Mouse (Mus musculus) cerebellum, adult 2 months (tissue): ENCODE data around the gene Ptch2. TPM values are rescaled to one million over a fixed set of nuclear protein-coding genes. Genes with fewer than 3 reads are reported as not detected.

Experiments used
- DNase-seq, 2 experiments: peaks; one replicate each; pipeline ENCODE4 v3.0.0; 2021
- H3K27ac ChIP-seq: fragments of 200-500 bp; 2 replicates; pipeline ENCODE4 v1.5.1; 2012; ENCODE audit warnings: low read length, control low read depth, inconsistent platforms; ENCODE audit not compliant: insufficient read depth
- H3K27me3 ChIP-seq: fragments of 200-500 bp; 2 replicates; pipeline ENCODE4 v1.6.1; 2012; ENCODE audit warnings: inconsistent platforms, mild to moderate bottlenecking, low read length, moderate library complexity; ENCODE audit not compliant: control insufficient read depth, insufficient read depth
- H3K4me1 ChIP-seq: fragments of 200-500 bp; 2 replicates; pipeline ENCODE4 v1.6.1; 2011; ENCODE audit warnings: low read length; ENCODE audit not compliant: control insufficient read depth, insufficient read depth
- H3K4me3 ChIP-seq: fragments of 200-500 bp; replicated peaks from 2 replicates; pipeline ENCODE3; 2011; ENCODE audit warnings: mild to moderate bottlenecking, low read depth, low read length, control low read depth; ENCODE audit not compliant: insufficient read depth
- CTCF ChIP-seq: fragments of 200-500 bp; IDR thresholded peaks from 2 replicates; pipeline ENCODE4 v1.5.1; 2011; ENCODE audit warnings: low read depth, mild to moderate bottlenecking, control low read depth, low read length, moderate library complexity, borderline replicate concordance; ENCODE audit not compliant: insufficient read depth
- POLR2A ChIP-seq: fragments of 200-500 bp; IDR thresholded peaks from 2 replicates; pipeline ENCODE4 v1.6.1; 2011; ENCODE audit warnings: low read length, control low read depth, borderline replicate concordance; ENCODE audit not compliant: insufficient read depth
- WGBS: fragments of 180-500 bp; shearing (Covaris S2); methylation state at CpG from one replicate; pipeline ENCODE4 v1.1.7; 2018; 5-methylcytosine and 5-hydroxymethylcytosine counted together
- polyA plus RNA-seq: library from polyadenylated mRNA; depleted of rRNA; stranded (reverse); fragments of >200 nt; gene quantifications from 2 replicates; pipeline ENCODE4 v1.2.3, GENCODE M21; 2012

The Ptch2 gene
- polyA plus RNA-seq, 1 experiment, result 3.6 TPM

DNA sequence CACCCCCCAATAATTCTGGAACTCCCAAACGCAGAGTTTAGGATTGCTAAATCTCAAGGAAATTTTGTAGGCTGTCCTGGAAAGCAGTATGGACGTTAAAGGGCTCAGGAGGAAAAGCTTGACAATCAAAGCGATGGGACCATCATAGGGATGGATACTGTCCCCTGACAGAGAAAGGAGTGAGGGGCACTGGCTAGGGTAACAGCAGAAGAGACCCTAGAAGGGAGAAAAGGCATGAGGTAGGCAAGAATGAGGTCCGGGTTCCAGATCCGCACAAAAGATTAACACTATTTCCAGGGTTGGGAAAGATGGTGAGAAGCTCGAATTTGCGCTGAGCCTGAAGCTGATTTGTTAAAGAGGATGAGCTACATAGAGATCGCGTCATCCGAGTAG, 24.2 kb downstream of the Ptch2 start:
- Histone ChIP-seq H3K27me3 (no peaks in the 10 kb centered on the region), H3K27ac (peak overlapping the region; percentile 73), H3K4me1 (no peaks in the 10 kb centered on the region; the same call in 1 of the 2 replicates), H3K4me3 (peak overlapping the region; percentile 74)
- no peak for TF ChIP-seq CTCF
- no peak for TF ChIP-seq POLR2A
- DNase-seq, result no peak
- WGBS, result 5% methylated on average over 10 of the region's 10 CpGs

DNA sequence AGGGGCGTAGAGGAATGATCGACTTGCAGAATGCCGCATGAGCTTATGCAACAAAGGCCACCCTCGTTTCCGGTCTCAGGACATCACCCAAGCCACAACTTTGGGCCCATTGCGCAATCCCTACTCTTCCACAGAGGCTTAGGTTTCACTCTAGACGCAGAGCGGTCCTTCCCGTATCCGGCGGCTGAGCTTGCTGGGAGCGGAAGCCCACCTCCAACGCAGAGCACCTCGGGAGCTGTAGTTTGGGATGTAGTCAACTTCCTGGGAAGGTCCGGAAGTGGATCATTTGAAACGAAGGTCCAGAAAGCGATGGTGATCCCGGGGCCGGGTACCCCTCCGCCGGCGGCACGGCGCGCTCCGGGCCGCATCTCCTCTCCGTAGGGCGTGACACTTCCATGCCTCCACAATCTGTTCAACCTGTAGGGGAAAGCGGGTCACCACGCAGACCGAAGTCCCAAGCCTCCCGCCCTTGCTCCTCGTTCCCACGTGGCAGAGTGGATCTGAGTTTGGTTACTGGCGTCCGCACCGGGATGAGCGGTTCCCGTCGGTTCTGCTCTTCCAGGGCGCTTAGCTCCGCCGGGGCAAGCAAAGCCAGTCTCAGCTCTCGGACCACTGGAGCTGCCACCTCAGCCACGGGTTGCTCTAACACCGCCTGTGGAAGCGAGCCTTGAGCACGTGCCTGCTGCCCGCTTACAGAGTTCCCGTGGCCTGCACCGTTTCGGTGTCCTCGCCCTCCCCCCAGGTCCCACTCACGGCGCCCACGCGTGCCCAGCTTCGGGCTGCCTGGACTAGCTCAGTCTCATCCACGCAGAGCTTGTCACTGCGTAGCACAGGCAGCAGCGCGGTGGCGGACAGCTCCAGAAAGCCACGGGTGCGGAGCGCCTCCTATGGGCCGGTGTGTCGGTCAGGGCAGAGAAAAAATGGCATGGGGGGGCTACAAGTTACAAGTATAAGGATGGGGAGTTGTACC, 24.9 kb downstream of the Ptch2 start:
- peak overlapping the region; percentile 74 for H3K4me3 ChIP-seq
- WGBS, result under 1% methylated on average over 69 of the region's 69 CpGs
- peak; percentile 67; the same call in 1 of the 2 replicates for TF ChIP-seq CTCF
- TF ChIP-seq POLR2A, result peak; percentile 96
- DNase-seq, result peak; percentile 92 to 95
- H3K4me1 ChIP-seq, result peaks cover 4% of the 10 kb centered on the region
- H3K27ac ChIP-seq, result peak overlapping the region; percentile 73
- no peaks in the 10 kb centered on the region for H3K27me3 ChIP-seq

DNA sequence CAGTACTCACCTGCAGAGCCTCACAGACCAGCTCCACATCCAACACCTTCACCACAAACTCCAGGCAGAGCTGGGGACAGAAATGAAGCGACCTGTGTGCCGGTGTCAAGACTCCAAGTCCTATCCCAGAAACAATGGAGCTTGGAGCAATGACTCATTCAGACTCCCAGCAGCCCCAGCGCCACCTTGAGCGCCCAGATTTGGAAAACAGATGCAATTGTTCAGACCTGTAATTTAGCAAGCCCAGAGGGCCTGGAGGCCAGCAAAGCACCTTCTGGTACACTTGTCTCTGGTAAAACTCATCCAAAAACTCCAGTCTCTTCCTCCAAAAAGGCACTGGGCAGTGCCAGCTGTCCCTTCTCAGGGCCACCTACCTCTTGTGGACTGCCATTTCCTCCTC, 26.3 kb downstream of the Ptch2 start:
- no peak for DNase-seq
- TF ChIP-seq POLR2A, result no peak
- no peak for TF ChIP-seq CTCF
- no peak overlapping the region for H3K4me3 ChIP-seq
- H3K4me1 ChIP-seq, result peaks cover 8% of the 10 kb centered on the region
- H3K27ac ChIP-seq, result no peak overlapping the region
- WGBS, result 87% methylated on average over 4 of the region's 4 CpGs
- no peaks in the 10 kb centered on the region for H3K27me3 ChIP-seq

DNA sequence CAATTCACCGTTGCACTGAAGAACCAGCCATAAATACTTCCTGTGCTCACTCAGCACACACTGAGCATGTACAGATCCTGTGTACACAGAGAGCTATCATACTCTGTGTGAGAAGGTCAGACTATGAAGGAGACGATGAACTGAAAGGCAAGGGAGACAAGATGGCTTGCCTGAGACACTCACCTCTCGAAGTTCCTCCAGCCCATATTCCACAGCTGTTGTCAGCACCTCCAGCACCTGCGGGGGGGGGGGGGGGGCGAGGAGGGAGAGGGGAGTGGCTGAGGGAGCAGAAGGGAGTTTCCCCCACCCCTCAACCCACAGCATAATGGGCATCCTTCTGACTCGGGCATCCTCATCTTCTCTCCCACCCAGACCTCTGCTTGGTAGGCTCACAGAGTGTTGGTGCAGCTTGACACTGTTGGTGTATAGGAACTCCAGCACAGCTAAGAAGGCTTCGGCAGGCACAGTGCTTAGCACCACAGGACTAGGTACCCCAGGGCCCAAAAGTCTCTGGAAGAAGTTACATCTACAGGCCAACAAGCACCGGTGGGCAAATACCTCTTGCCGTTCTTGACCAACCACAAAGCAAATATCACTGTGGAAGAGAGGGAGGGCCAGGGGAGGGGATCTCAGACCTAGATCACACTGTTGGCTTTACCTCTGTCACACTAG, 27.8 kb downstream of the Ptch2 start:
- WGBS, result 72% methylated on average over 9 of the region's 9 CpGs
- H3K27ac ChIP-seq, result no peak overlapping the region
- DNase-seq, result no peak
- TF ChIP-seq CTCF, result no peak
- no peak for TF ChIP-seq POLR2A
- no peak overlapping the region for H3K4me3 ChIP-seq
- H3K27me3 ChIP-seq, result no peaks in the 10 kb centered on the region
- peaks cover 8% of the 10 kb centered on the region for H3K4me1 ChIP-seq

DNA sequence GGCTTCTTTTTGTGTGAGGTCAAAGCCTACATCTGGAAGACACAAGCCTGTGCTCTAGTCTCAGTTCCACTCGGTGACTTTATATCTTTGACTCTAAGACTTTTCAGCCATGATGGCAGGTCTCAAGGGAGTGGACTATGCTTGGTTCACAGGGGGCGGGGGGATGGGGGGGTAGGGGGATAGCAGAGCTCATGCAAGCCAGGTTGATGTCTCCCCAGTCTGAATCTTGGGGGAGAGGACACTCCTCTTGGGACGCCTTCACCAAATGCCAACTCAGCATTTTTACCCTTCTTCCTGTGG, 28.3 kb downstream of the Ptch2 start:
- TF ChIP-seq CTCF (no peak), POLR2A (no peak)
- H3K4me3 ChIP-seq, result no peak overlapping the region
- H3K4me1 ChIP-seq, result peaks cover 8% of the 10 kb centered on the region
- no peak overlapping the region for H3K27ac ChIP-seq
- 77% methylated on average over 3 of the region's 3 CpGs for WGBS
- no peaks in the 10 kb centered on the region for H3K27me3 ChIP-seq
- DNase-seq, result no peak

DNA sequence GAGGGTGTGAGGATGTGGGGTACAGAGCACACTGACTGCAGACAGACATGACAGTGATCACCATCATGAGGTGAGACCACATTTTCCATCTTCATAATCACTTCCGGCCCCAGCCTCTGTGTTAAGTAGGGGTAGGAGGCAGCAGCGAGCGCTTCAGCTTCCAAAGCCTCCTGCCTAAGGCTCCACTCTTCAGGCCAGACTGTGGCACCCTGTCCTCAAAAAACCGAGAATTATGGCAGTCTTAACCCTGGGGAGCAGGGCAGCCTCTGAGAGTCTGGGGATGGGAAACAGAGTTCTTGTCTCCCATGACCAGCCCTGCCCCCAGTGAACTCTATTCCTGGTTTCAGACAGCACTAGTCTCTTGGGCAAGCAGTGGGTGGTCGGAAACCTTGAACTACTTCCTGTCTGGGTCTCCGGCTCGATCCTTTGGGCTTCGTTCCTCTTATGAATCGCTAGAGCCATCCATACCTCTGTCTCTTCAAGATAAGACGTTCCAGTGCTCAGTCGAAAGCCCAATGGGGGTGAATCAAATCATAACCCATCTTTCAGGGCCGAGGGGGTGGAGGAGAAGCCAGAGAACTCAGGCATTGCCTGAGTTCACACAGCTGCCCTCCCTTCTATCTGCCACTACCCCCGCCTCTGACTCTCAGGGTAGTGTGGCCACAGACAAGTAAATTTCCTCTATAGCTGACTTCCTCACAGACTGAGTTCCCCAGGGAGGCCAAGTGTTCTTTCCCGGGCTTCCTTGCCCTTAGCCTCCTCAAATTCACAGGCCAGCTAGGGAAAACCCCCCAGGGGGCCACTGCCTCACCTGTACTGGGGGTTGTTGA, 28.9 kb downstream of the Ptch2 start:
- 43% methylated on average over 14 of the region's 14 CpGs for WGBS
- Histone ChIP-seq H3K27ac (peak overlapping the region; percentile 34; the same call in 1 of the 2 replicates), H3K27me3 (no peaks in the 10 kb centered on the region), H3K4me1 (peaks cover 8% of the 10 kb centered on the region), H3K4me3 (no peak overlapping the region)
- TF ChIP-seq CTCF (no peak), POLR2A (no peak)
- no peak for DNase-seq

DNA sequence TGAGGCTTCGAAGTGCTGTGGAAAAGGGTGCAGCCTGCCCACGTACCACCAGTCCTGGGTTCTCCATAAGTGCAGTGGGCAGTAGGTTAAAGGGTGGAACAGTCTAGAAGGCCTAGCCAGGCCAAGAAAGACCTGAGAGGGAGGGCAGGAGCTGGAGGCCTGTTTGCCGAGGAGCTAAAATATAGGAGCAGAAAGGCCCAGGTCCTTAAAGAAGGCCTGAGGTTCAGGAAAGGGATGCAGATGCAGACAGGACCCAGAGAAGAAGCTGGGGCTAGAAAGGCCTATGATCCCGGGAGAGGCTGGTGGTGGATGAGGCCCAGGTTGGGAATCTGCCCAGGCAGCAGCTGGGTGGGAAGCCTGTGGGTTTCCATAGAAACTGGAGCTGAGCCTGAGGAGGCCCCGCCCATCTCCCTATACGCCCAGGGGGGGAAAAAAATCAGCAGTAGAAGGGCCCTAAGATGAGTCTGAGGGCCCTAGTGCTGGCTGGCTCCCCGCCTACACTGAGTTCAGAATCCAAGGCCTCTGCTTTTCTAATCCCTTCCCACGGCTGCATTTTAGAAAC, 29.6 kb downstream of the Ptch2 start, which contains the start of gene Btbd19:
Gene Btbd19, minus strand, starts transcription at position 378 of the 562 bp plus-strand sequence.
- H3K27ac ChIP-seq, result peak within 1 kb of the TSS; percentile 38
- peaks cover 8% of the 10 kb centered on the region for H3K4me1 ChIP-seq
- H3K4me3 ChIP-seq, result no peak within 1 kb of the TSS
- DNase-seq, result peak in 1 of 2 experiments; percentile 39
- WGBS, result 41% methylated on average over 8 of the region's 8 CpGs
- no peaks in the 10 kb centered on the region for H3K27me3 ChIP-seq
- TF ChIP-seq POLR2A (no peak), CTCF (no peak)
